Mouse (Mus musculus) lung, embryonic 15.5 days (tissue): ENCODE measurements around the gene Nfyc. TPM values are rescaled to one million over a fixed set of nuclear protein-coding genes. Genes with fewer than 3 reads are reported as not detected.

Experiments used
- ATAC-seq: fragments of 200-750 bp; cut with Nextera tagmentation; 2 replicates; pipeline ENCODE4 v1.8.0; 2017; ENCODE audit warnings: moderate number of reproducible peaks, borderline replicate concordance; ENCODE audit not compliant: low FRiP score, low TSS enrichment; ENCODE audit errors: extremely low read depth
- H3K27ac ChIP-seq: fragments of 300-500 bp; sonication (generic); 2 replicates; pipeline ENCODE4 v1.5.1; 2015; ENCODE audit warnings: moderate library complexity, mild to moderate bottlenecking, inconsistent platforms
- H3K27me3 ChIP-seq: fragments of 300-500 bp; sonication (generic); 2 replicates; pipeline ENCODE4 v1.6.1; 2015; ENCODE audit warnings: inconsistent platforms
- H3K36me3 ChIP-seq: fragments of 300-500 bp; sonication (generic); 2 replicates; pipeline ENCODE4 v1.6.1; 2015; ENCODE audit warnings: inconsistent platforms
- H3K4me1 ChIP-seq: fragments of 300-500 bp; sonication (generic); 2 replicates; pipeline ENCODE4 v1.6.1; 2015; ENCODE audit warnings: inconsistent platforms
- H3K4me2 ChIP-seq: fragments of 300-500 bp; sonication (generic); 2 replicates; pipeline ENCODE4 v1.6.1; 2015; ENCODE audit warnings: inconsistent platforms, mild to moderate bottlenecking, moderate library complexity
- H3K4me3 ChIP-seq: fragments of 300-500 bp; sonication (generic); 2 replicates; pipeline ENCODE4 v1.5.1; 2015; ENCODE audit warnings: mild to moderate bottlenecking, inconsistent platforms
- H3K9ac ChIP-seq: fragments of 300-500 bp; sonication (generic); 2 replicates; pipeline ENCODE4 v1.6.1; 2015; ENCODE audit warnings: inconsistent platforms
- H3K9me3 ChIP-seq: fragments of 300-500 bp; sonication (generic); 2 replicates; pipeline ENCODE4 v1.6.1; 2016; ENCODE audit warnings: inconsistent platforms
- WGBS: fragments of 180-500 bp; shearing (Covaris S2); methylation state at CpG from one replicate; pipeline ENCODE4 v1.1.7; 2015; 5-methylcytosine and 5-hydroxymethylcytosine counted together
- polyA plus RNA-seq: library from polyadenylated mRNA; unstranded; fragments of >200 nt; fragmentation: Nextera tagmentation; extraction: Ambion mirVana; gene quantifications from 2 replicates; pipeline ENCODE4 v1.2.1, GENCODE M21; 2015

Gene Nfyc
- polyA plus RNA-seq, 1 experiment from 2014 or later, result 99.5 TPM

DNA sequence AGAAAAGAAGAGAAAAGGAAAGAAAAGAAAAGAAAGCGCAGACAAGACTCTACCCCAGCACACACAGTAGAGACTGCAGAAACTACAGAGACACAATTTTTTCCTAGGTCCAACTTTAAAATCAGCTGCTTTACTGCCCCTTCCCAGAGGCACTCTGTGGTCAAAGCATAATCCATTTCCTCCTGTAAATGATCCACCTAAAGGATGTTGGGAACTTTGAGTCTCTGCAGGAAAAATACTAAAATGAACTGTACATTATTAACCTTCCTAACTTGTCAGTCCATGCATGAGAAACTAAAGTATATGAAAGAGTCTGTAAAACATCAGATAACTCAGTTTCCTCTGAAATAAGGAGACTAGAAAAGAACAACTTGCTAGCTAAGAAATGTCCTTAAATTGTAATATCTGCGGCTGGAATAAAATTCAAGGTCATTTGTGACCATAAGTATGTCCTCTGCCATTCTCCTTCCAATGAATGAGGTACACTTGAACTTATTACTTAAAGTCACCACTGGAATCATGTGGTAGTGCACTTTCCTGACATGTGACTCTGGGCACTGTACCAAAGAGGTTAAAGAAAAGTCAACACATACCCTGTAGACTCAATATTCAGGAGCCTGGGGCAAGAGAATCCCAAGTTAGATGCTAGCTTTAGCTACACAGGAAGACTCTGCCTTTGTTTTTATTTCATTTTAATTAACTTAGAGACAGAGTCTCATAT is 9.0 kb downstream of the Nfyc start:
- H3K4me3 ChIP-seq, result no peak overlapping the region
- no peaks in the 10 kb centered on the region for H3K36me3 ChIP-seq
- H3K27ac ChIP-seq, result no peak overlapping the region
- no peak for ATAC-seq
- no peak overlapping the region for H3K4me2 ChIP-seq
- no peaks in the 10 kb centered on the region for H3K9me3 ChIP-seq
- peaks cover 46% of the 10 kb centered on the region for H3K4me1 ChIP-seq
- no peaks in the 10 kb centered on the region for H3K27me3 ChIP-seq
- H3K9ac ChIP-seq, result no peak overlapping the region
- 93% methylated on average over 2 of the region's 2 CpGs for WGBS

DNA sequence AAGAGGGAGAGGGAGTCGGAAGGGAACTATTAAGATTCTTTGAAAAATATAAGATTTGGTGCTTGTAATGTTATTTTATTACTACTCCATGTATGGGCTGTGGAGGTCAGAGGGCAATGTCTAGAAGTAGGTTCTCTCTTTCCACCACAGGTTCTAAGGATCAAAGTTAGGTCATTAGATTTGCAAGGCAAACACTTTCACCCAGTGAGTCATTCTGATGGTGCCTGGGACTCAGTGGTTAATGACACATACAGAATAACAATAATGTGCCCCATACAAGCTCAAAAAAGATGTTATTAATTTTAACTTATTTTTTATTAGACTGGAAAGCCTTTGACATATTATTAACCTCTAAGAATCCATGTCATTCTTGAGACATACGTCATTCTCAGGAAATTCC is 11.5 kb downstream of the Nfyc start:
- Histone ChIP-seq H3K27ac (peak overlapping the region; percentile 26; the same call in 1 of the 2 replicates), H3K27me3 (no peaks in the 10 kb centered on the region), H3K36me3 (no peaks in the 10 kb centered on the region), H3K9ac (no peak overlapping the region), H3K4me3 (no peak overlapping the region), H3K4me2 (no peak overlapping the region), H3K4me1 (peaks cover 61% of the 10 kb centered on the region), H3K9me3 (no peaks in the 10 kb centered on the region)
- no peak for ATAC-seq
- 92% methylated on average over 2 of the region's 2 CpGs for WGBS

DNA sequence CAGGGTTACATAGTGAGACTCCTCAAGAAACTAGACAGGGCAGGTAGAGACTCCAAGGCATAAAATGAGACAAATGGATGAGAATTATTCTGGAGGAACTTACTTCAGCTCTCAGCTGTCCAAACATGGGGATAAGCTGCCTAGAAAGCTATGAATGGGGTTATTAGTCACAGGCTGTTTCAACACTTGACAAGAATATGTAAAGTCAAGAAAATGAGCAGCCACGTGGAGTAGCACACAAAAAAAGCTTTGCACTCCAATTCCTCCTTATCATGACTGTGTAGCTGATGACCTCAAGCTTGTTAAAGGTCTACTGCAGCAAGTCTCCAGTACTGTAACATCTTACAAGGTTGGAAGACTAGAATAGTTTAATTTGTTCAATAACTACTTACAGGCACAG is 12.1 kb downstream of the Nfyc start:
- H3K4me1 ChIP-seq, result peaks cover 61% of the 10 kb centered on the region
- no peaks in the 10 kb centered on the region for H3K36me3 ChIP-seq
- 12% methylated on average over 1 of the region's 1 CpGs for WGBS
- H3K9ac ChIP-seq, result no peak overlapping the region
- H3K27ac ChIP-seq, result peak overlapping the region; percentile 26; the same call in 1 of the 2 replicates
- no peaks in the 10 kb centered on the region for H3K27me3 ChIP-seq
- H3K4me2 ChIP-seq, result no peak overlapping the region
- H3K9me3 ChIP-seq, result no peaks in the 10 kb centered on the region
- ATAC-seq, result no peak
- no peak overlapping the region for H3K4me3 ChIP-seq

DNA sequence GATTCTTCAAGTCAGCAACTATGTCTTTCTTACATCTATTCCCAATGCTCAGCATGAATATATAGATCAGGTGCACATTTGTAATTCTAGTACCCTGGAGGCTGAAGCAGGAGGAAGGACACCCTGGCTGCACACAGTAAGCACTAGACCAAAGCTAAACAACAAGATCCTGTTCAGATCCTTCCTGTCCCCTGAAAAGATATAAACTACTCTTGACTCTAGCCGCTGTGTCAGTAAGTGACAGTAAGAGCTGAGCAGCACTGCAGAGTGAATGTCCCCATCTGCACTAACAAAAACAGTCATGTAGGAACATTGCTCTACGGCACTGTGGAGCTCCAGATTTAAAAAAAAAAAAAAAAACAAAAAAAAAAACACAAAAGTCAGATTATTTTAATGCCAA is 13.4 kb downstream of the Nfyc start:
- H3K4me2 ChIP-seq, result 0 out of 2 replicates have a peak overlapping the region, but pooled peaks have one; percentile 13
- H3K9me3 ChIP-seq, result no peaks in the 10 kb centered on the region
- H3K4me1 ChIP-seq, result peaks cover 59% of the 10 kb centered on the region
- H3K4me3 ChIP-seq, result no peak overlapping the region
- ATAC-seq, result no peak
- no peak overlapping the region for H3K9ac ChIP-seq
- no peaks in the 10 kb centered on the region for H3K27me3 ChIP-seq
- H3K27ac ChIP-seq, result peak overlapping the region; percentile 81
- no peaks in the 10 kb centered on the region for H3K36me3 ChIP-seq
- 41% methylated on average over 2 of the region's 2 CpGs for WGBS

DNA sequence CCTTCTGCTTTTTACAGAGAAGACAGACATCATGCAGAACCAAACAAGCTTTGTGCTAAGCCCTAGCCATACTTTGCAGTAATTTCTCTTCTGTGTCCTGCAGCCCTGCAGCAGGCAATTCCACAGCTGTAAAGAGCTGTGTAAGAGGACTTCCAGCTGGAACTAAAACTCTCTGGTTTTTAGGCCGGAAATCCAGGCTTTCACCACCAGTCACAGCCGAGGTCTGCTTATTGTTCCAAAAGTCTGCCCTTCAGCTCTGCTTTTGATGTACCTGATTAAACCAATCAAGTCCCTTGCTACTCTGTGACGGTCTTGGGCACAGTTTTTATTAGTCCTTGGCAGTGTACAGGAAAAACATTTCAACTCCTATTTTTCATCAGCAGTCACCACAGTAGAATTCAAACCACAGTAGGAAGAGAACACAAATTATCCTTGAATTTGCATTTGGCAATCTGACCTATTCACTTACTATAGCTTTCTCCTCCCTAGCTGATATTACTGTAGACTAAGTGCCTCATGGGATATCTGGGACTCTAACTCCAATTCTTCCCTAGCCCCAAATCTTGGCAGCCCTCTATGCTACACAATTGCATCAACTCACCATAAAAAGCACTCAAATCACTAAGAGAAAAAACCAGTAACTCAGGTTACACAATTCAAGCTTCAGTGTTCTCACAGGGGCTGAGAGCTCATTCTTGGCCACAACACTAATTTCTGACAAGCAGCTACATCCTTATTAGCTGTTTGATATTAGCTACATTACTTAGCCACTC is 14.2 kb downstream of the Nfyc start:
- Histone ChIP-seq H3K36me3 (no peaks in the 10 kb centered on the region), H3K9ac (no peak overlapping the region), H3K4me2 (peak overlapping the region; percentile 61; the same call in 1 of the 2 replicates), H3K27ac (peak overlapping the region; percentile 81), H3K9me3 (no peaks in the 10 kb centered on the region), H3K4me1 (peaks cover 56% of the 10 kb centered on the region), H3K27me3 (no peaks in the 10 kb centered on the region), H3K4me3 (no peak overlapping the region)
- WGBS, result 18% methylated on average over 3 of the region's 3 CpGs
- ATAC-seq, result peak; percentile 82; the same call in 1 of the 2 replicates

DNA sequence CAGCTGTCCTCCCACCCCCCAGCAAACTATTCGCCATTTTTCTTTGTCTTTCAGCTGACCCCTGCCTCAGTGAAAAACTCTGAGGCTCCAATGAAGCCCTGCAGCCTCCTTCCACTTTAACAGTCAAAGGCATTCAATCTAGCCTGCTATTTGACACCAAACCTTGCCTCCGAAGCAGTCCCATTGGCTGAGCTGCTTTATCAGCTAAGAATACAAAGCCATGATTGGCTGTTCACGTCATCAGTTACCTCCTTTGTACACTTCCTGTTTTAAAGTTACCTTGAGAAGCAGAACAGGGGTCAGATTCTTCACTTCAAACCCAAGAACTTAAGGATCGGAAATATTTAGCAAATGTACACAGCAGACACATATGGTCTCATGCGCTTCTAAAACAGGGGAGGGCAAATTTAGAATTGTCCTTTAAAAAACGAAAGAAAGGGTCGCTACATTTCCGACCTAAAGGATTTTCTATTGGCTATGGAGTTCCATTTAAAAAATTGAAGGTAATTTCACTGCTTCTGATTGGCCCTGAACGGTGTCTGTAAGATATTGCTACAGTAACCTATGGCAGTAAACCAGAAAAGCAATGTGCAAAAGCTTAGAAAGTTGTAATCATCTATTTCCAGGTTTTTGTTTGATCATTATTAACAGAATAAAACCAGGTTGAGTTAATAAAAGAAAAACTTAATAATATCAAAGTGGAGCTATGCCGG is 15.6 kb downstream of the Nfyc start:
- peak; percentile 90 for ATAC-seq
- H3K9me3 ChIP-seq, result no peaks in the 10 kb centered on the region
- peak overlapping the region; percentile 56 for H3K4me3 ChIP-seq
- H3K27ac ChIP-seq, result peak overlapping the region; percentile 81
- H3K4me1 ChIP-seq, result peaks cover 58% of the 10 kb centered on the region
- no peaks in the 10 kb centered on the region for H3K36me3 ChIP-seq
- no peaks in the 10 kb centered on the region for H3K27me3 ChIP-seq
- peak overlapping the region; percentile 35 for H3K9ac ChIP-seq
- 6% methylated on average over 10 of the region's 10 CpGs for WGBS
- peak overlapping the region; percentile 61 for H3K4me2 ChIP-seq

DNA sequence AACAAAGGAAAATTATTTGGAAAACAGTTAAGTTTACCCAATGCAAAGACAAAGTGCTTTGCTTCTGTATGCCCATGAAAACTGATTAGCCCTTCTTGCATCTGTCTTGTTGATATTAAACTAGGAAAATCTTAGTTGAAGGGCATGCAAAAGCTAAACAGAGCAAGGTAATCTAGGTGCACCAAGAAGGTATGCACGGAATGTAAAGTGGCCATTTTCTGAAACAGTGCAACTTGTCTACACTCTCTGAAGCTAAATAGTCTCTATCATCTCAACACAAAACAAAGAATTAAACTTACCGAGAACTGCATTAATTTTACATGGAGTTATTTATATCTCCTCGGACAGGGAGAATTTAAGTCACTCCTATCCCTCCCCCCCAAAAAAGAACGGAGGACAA is 16.2 kb downstream of the Nfyc start:
- Histone ChIP-seq H3K4me1 (peaks cover 58% of the 10 kb centered on the region), H3K27me3 (no peaks in the 10 kb centered on the region), H3K27ac (peak overlapping the region; percentile 81), H3K9me3 (no peaks in the 10 kb centered on the region), H3K4me2 (peak overlapping the region; percentile 61), H3K4me3 (peak overlapping the region; percentile 56), H3K36me3 (no peaks in the 10 kb centered on the region), H3K9ac (peak overlapping the region; percentile 35)
- no peak for ATAC-seq
- 4% methylated on average over 4 of the region's 4 CpGs for WGBS

DNA sequence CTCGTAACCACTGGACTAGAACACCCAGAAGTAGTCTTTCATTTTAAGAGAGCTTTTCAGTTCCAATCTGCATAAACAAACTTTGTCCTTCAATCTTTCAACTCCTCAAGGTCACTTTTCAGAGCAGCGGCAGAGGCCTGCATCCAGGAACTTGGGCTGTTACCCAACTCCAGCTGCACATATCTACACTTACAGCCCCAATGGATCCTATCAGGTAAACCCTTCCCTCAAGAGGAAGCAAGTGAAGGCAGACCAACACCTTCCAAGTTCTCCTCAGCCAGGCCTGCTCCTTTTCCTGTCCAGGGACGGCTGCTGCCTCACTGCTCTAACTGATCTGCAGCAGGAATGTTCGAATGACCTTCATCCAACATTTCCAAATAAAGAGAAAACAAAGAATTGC is 17.2 kb downstream of the Nfyc start:
- Histone ChIP-seq H3K9me3 (no peaks in the 10 kb centered on the region), H3K4me3 (peak overlapping the region; percentile 56), H3K36me3 (no peaks in the 10 kb centered on the region), H3K27me3 (no peaks in the 10 kb centered on the region), H3K4me2 (peak overlapping the region; percentile 61), H3K4me1 (peaks cover 53% of the 10 kb centered on the region), H3K9ac (peak overlapping the region; percentile 35), H3K27ac (peak overlapping the region; percentile 81)
- ATAC-seq, result no peak
- 10% methylated on average over 4 of the region's 4 CpGs for WGBS

DNA sequence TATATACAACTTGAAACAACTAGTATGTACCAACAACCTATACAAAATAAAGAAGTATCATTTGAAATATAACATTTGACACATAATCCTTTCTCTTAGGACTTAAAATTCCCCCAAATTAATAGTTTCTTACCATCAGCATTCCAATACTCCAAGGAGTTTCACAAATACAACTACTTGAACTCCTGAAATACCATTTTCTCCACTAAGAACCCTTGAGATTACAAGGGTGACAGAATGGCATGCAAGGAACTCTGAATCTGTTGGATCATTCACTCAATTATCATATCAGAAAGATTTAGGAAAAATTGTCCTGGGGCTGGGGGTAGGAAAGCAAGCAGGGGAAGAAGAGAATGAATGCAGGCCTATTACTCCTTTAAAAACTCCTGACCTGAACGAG is 17.6 kb downstream of the Nfyc start:
- H3K4me3 ChIP-seq, result peak overlapping the region; percentile 56
- no peaks in the 10 kb centered on the region for H3K27me3 ChIP-seq
- no peaks in the 10 kb centered on the region for H3K9me3 ChIP-seq
- H3K9ac ChIP-seq, result peak overlapping the region; percentile 35
- 10% methylated on average over 1 of the region's 1 CpGs for WGBS
- H3K4me1 ChIP-seq, result peaks cover 50% of the 10 kb centered on the region
- no peak for ATAC-seq
- peak overlapping the region; percentile 81 for H3K27ac ChIP-seq
- H3K4me2 ChIP-seq, result peak overlapping the region; percentile 61
- no peaks in the 10 kb centered on the region for H3K36me3 ChIP-seq

DNA sequence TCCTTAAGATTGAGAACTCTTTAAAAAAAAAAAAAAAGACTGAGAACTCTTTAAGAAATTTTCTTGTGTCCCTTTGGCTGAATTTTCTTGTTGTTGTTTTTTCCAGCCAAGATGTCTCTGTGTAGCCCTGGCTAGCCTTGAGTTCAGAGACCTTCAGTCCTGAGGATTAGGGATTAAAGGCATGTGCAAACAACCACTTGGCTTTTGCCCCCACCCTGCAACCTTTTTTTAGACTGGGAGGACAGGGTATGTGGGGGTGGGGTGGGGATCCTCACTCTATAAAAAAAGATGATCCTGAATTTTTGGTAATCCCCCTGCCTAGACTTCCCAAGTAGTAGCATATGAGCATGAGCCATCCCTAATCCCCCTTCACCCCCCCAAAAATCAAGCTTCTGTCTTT is 25.6 kb downstream of the Nfyc start:
- Histone ChIP-seq H3K27ac (no peak overlapping the region), H3K4me1 (peaks cover 11% of the 10 kb centered on the region)

DNA sequence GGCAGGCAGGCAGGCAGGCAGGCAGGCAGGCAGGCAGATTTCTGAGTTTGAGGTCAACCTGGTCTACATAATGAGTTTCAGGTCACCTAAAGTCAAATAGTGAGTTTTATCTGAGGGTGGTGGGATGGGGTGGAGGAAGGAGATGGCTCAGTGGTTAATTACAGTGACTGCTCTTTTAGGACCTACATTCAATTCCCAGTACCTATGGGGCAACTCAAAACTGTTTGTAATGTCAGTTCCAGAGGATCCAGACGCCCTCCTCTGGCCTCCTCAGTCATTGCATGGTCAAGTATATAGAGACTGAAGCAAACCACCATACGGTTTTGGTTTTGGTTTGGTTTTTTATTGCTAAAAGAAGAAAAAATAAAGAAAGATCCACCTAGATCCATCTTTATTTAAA is 29.9 kb downstream of the Nfyc start:
- Histone ChIP-seq H3K9ac (no peak overlapping the region), H3K27ac (peak overlapping the region; percentile 41; the same call in 1 of the 2 replicates), H3K4me2 (no peak overlapping the region), H3K36me3 (0 out of 2 replicates have a peak, but pooled peaks cover 4% of the 10 kb centered on the region), H3K27me3 (no peaks in the 10 kb centered on the region), H3K4me1 (peaks cover 26% of the 10 kb centered on the region), H3K9me3 (no peaks in the 10 kb centered on the region), H3K4me3 (no peak overlapping the region)
- ATAC-seq, result no peak
- 25% methylated on average over 2 of the region's 2 CpGs for WGBS

More for the DNA sequence above, 25.6 kb downstream of the Nfyc start:
- Histone ChIP-seq H3K9me3 (no peaks in the 10 kb centered on the region), H3K27me3 (no peaks in the 10 kb centered on the region), H3K4me2 (no peak overlapping the region), H3K9ac (no peak overlapping the region), H3K36me3 (0 out of 2 replicates have a peak, but pooled peaks cover 4% of the 10 kb centered on the region), H3K4me3 (no peak overlapping the region)
- ATAC-seq, result no peak
